Mouse (Mus musculus) thymus, adult 2 months (tissue): ENCODE data around the gene Ddx42. TPM values are rescaled to one million over a fixed set of nuclear protein-coding genes. Genes with fewer than 3 reads are reported as not detected.
"Not testable (repeated sequence)": the region's sequence is repeated elsewhere in the genome, so short reads cannot be mapped to it uniquely, and the experiment has no call there.

Source experiments
- DNase-seq: peaks from one replicate; pipeline ENCODE4 v3.0.0; 2021
- H3K27ac ChIP-seq: fragments of 200-500 bp; 2 replicates; pipeline ENCODE4 v1.5.1; 2012; ENCODE audit warnings: low read length, control low read depth; ENCODE audit not compliant: control insufficient read depth, insufficient read depth
- H3K27me3 ChIP-seq: fragments of 200-500 bp; 2 replicates; pipeline ENCODE4 v1.6.1; 2012; ENCODE audit warnings: mild to moderate bottlenecking, low read length, moderate library complexity, mixed read lengths; ENCODE audit not compliant: control insufficient read depth, insufficient read depth
- H3K36me3 ChIP-seq: fragments of 200-500 bp; 2 replicates; pipeline ENCODE4 v1.6.1; 2012; ENCODE audit warnings: mild to moderate bottlenecking, low read length, moderate library complexity; ENCODE audit not compliant: control insufficient read depth, insufficient read depth
- H3K4me1 ChIP-seq: fragments of 200-500 bp; replicated peaks from 2 replicates; pipeline ENCODE4 v1.6.1; 2012; ENCODE audit warnings: low read length; ENCODE audit not compliant: control insufficient read depth, insufficient read depth
- H3K4me3 ChIP-seq: fragments of 200-500 bp; 2 replicates; pipeline ENCODE4 v1.5.1; 2012; ENCODE audit warnings: mild to moderate bottlenecking, low read length, control low read depth, moderate library complexity; ENCODE audit not compliant: control insufficient read depth, insufficient read depth
- CTCF ChIP-seq: fragments of 200-500 bp; IDR thresholded peaks from 2 replicates; pipeline ENCODE4 v1.5.1; 2012; ENCODE audit warnings: mild to moderate bottlenecking, control low read depth, low read length, moderate library complexity, borderline replicate concordance; ENCODE audit not compliant: control insufficient read depth, poor library complexity, insufficient read depth; ENCODE audit errors: extremely low read depth
- POLR2A ChIP-seq: fragments of 200-500 bp; IDR thresholded peaks from 2 replicates; pipeline ENCODE4 v1.6.1; 2012; ENCODE audit warnings: mild to moderate bottlenecking, low read length, control low read depth, moderate library complexity; ENCODE audit not compliant: control insufficient read depth, poor library complexity, insufficient read depth; ENCODE audit errors: extremely low read depth
- WGBS: fragments of 180-500 bp; shearing (Covaris S2); methylation state at CpG from one replicate; pipeline ENCODE4 v1.1.7; 2018; 5-methylcytosine and 5-hydroxymethylcytosine counted together
- polyA plus RNA-seq: library from polyadenylated mRNA; depleted of rRNA; stranded (reverse); fragments of >200 nt; gene quantifications from 2 replicates; pipeline ENCODE4 v1.2.3, GENCODE M21; 2012

The Ddx42 gene
- polyA plus RNA-seq, 1 experiment, result 16.7 TPM

DNA sequence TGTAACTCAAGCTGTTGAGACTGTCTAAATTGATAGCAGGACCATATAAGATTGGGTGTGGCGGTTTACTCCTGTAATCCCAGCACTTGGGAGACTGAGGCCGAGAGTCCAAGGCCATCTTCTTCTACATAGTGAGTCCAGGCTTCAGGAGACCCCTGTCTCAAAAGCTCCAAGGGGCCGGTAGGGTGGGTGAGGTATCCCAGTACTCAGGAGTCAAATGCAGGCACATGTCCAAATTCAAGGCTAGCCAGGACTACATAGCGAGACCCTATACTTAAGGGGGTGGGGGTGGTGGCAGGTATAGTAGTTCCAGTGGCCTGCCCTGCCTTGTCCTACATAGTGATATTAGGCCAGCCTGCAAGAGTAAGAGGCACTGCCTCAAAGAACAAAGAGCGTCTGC, 1.9 kb upstream of the Ddx42 start:
- DNase-seq, result no peak
- TF ChIP-seq CTCF (no peak), POLR2A (no peak)
- 94% methylated on average over 5 of the region's 5 CpGs for WGBS
- no peaks in the 10 kb centered on the region for H3K27me3 ChIP-seq
- peaks cover 9% of the 10 kb centered on the region; the same call in 1 of the 2 replicates for H3K4me1 ChIP-seq
- H3K4me3 ChIP-seq, result no peak overlapping the region
- H3K36me3 ChIP-seq, result peaks cover 18% of the 10 kb centered on the region
- no peak overlapping the region for H3K27ac ChIP-seq

DNA sequence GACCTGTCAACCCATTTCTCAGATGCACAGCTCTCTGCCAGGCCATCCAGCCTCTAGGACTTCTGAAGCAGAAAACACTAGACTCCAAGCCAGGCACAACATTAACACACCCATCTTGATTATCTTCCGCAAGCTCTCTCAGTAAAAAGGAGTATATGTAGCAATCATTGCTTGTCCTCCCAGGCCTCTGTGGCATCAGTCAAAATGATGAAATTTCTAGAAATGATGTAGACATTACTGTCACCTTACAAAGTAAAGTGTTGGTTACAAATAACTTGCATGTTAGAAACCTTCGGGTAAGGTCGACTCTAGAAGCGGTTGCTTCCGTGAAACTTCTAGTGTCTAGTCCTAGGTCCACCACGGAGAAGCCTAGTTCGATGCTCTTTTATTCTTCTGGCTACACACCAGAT, 1.3 kb upstream of the Ddx42 start:
- H3K27ac ChIP-seq, result no peak overlapping the region
- H3K4me3 ChIP-seq, result no peak overlapping the region
- no peak for TF ChIP-seq CTCF
- no peak for TF ChIP-seq POLR2A
- H3K27me3 ChIP-seq, result no peaks in the 10 kb centered on the region
- DNase-seq, result no peak
- 15% methylated on average over 7 of the region's 7 CpGs for WGBS
- H3K36me3 ChIP-seq, result peaks cover 12% of the 10 kb centered on the region
- H3K4me1 ChIP-seq, result peaks cover 9% of the 10 kb centered on the region; the same call in 1 of the 2 replicates

DNA sequence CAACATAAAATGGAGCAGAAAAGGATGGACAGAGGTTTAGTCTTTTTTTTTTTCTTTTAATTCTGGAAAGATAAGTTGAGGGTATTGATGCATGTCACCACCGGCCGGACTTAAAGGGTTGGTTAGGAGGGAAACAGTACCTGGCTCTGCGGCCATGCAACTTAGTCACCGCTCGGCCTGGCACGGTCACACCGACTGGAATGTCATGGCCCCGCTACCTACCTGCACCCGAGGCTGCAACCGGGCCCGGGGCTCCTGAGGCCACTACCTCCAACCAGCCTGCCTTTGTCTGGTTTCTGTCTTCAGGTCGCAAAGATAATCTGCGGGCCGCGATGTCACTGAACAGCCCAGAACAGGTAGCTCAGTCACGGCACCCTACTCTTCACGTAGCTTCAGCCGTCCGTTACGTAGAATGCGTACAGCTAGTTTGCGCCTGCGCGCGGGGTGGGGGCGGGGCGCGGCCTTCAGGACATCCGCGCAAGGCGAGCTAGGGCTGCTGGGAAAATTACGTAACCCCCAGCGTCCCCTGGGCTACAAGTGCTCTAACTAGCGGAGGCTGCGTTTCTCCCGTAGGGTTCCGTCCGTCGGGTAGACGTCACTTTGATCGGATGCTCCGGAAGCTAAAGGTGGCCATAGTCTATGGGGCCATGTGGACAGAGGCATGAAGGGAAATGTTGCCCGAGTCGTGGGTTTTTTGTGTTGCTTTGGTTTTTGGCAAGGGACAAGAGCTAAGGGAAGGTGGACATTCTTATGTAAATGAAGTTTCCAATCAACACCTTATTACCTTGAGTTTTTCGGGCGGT, 598 bp upstream of the Ddx42 start, which contains the start of gene Ccdc47:
Ccdc47 (minus strand) TSS at position 418 of the 803 bp plus-strand sequence.
- TF ChIP-seq CTCF, result 0 out of 2 replicates have a peak, but pooled peaks have one; percentile 35
- peak; percentile 82 for TF ChIP-seq POLR2A
- H3K27ac ChIP-seq, result peak within 1 kb of the TSS; percentile 88
- under 1% methylated on average over 46 of the region's 46 CpGs for WGBS
- H3K4me3 ChIP-seq, result peak within 1 kb of the TSS; percentile 88
- DNase-seq, result peak; percentile 90
- no peaks in the 10 kb centered on the region for H3K27me3 ChIP-seq
- peaks cover 9% of the 10 kb centered on the region; the same call in 1 of the 2 replicates for H3K4me1 ChIP-seq
- peaks cover 8% of the 10 kb centered on the region for H3K36me3 ChIP-seq

DNA sequence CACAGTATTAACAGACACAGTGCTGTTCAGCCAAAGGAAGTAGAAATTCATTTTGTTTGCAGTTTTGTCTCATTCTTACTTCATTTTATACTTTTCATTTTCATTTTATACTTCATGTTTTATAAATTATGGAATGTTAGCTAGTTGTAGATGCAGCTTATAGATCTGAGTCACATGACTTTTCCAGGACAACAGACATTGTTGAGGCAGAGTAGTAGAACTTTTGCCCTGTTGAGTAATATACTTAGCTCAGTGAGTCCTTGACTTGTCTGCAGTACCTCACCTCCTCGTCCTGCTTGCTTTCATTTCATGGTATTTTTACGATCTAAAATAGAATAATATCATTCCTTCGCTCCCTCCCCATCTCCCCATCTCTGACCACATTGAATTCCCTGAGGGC, 3.9 kb downstream of the Ddx42 start:
- DNase-seq, result no peak
- WGBS, result 96% methylated on average over 3 of the region's 3 CpGs
- TF ChIP-seq CTCF (no peak), POLR2A (no peak)

DNA sequence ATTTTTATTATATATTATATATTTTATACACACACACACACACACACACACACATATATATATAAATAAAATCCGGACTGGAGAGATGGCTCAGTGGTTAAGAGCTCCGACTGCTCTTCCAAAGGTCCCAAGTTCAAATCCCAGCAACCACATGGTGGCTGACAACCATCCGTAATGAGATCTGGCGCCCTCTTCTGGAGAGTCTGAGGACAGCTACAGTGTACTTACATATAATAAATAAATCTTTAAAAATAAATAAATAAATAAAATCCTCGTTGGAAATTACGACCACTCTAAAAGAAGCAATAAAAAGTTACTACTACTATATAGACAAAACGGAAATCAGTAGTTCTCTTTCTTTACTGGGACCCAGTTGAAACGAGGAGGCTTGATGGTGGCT, 17.3 kb downstream of the Ddx42 start:
- not testable (repeated sequence) for H3K27ac ChIP-seq, H3K27me3 ChIP-seq, DNase-seq, H3K4me3 ChIP-seq, H3K4me1 ChIP-seq
- H3K36me3 ChIP-seq, result peaks cover 83% of the 10 kb centered on the region
- WGBS, result 89% methylated on average over 8 of the region's 8 CpGs

More for the DNA sequence above, 3.9 kb downstream of the Ddx42 start:
- 0 out of 2 replicates have a peak, but pooled peaks cover 4% of the 10 kb centered on the region for H3K4me1 ChIP-seq
- no peaks in the 10 kb centered on the region for H3K27me3 ChIP-seq
- H3K4me3 ChIP-seq, result no peak overlapping the region
- peaks cover 17% of the 10 kb centered on the region for H3K36me3 ChIP-seq
- H3K27ac ChIP-seq, result no peak overlapping the region

DNA sequence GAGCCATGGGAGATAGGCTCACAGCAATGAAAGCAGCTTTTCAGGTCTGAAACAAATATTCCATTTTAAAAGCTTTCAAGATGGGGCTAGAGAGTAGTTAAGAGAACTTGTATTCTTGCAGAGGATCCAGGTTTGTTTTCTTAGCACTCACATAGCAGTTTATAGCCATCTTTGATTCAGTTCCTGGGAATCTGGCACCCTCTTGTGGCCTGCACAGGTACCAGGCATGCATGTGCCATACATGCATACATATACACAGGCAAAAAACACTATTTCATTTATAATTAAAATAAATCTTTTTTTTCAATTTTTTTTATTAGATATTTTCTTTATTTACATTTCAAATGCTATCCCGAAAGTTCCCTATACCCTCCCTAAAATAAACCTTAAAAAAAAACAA, 30.1 kb downstream of the Ddx42 start:
- Histone ChIP-seq H3K27ac (no peak overlapping the region), H3K27me3 (no peaks in the 10 kb centered on the region), H3K36me3 (peaks cover 98% of the 10 kb centered on the region), H3K4me1 (no peaks in the 10 kb centered on the region), H3K4me3 (no peak overlapping the region)
- DNase-seq, result no peak
- no peak for TF ChIP-seq POLR2A
- no peak for TF ChIP-seq CTCF
- 100% methylated on average over 1 of the region's 1 CpGs for WGBS

DNA sequence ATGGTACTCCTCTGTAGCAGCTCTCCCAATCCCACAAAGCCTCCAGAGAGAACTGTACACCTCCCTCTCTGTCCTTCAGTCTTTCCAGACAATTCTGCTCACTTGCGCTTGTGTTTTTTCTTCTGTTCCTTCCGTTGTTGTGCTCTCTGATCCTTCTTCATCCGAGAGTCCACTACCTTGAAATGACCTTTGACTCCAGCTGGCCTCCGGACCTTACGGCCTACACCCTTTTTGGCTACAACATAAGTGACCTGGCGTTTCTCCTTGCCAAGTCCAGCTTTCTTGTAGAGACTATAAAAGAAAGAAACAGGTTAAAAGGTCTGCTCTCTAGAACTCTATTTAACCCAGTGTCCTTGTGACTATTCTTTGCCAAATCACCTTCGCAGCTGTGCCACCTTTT, 32.6 kb downstream of the Ddx42 start:
- no peak for TF ChIP-seq CTCF
- TF ChIP-seq POLR2A, result no peak
- Histone ChIP-seq H3K4me1 (no peaks in the 10 kb centered on the region), H3K27ac (no peak overlapping the region), H3K4me3 (no peak overlapping the region), H3K27me3 (no peaks in the 10 kb centered on the region), H3K36me3 (peaks cover 84% of the 10 kb centered on the region)
- 97% methylated on average over 7 of the region's 7 CpGs for WGBS
- no peak for DNase-seq
